Mouse (Mus musculus): ENCODE data around the gene Slc29a2.

GRCm38 (mm10) chr19:4989434-4990255 lies 34.0 kb upstream of the Slc29a2 start:
- TF ChIP-seq CTCF (conservative IDR thresholded peaks at IDR 0.05; ENCODE audit: low read length) (no peak), POU5F1 (IDR thresholded peaks at IDR 0.05; ENCODE audit: borderline replicate concordance, low read length) (no peak)
